Mouse (Mus musculus): ENCODE data around the gene Rsph10b. TPM values are rescaled to one million over a fixed set of nuclear protein-coding genes. Genes with fewer than 3 reads are reported as not detected.
A peak's percentile ranks its signal among the peaks of the same experiment; 100 is the strongest.
"Not testable (repeated sequence)": the region's sequence is repeated elsewhere in the genome, so short reads cannot be mapped to it uniquely, and the experiment has no call there.

The Rsph10b gene
- total RNA-seq, 2 experiments from 2014 or later: 2.1 to 3.0 TPM

GRCm38 (mm10) chr5:143993849-143994248 lies 61.0 kb downstream of the Rsph10b start:
- no peak for DNase-seq

- no peak for DNase-seq
Observed at GRCm38 (mm10) chr5:143994632-143995365, 62.0 kb downstream of the Rsph10b start.

GRCm38 (mm10) chr5:143999409-143999808 lies 66.6 kb downstream of the Rsph10b start:
- no peak for DNase-seq

GRCm38 (mm10) chr5:144002461-144003192 lies 69.8 kb downstream of the Rsph10b start:
- DNase-seq: no peak

- DNase-seq: not testable (repeated sequence)
Observed at GRCm38 (mm10) chr5:144013366-144014134, 80.7 kb downstream of the Rsph10b start.

- peak; percentile 73 to 74 for DNase-seq
Observed at GRCm38 (mm10) chr5:144014551-144015311, 81.9 kb downstream of the Rsph10b start, which contains the start of gene Ccz1. TSS of gene Ccz1 (minus strand) at chr5:144014877.

GRCm38 (mm10) chr5:144015312-144015650 lies 82.4 kb downstream of the Rsph10b start:
- no peak for DNase-seq

GRCm38 (mm10) chr5:144015845-144016244 lies 83.0 kb downstream of the Rsph10b start:
- DNase-seq: no peak

- DNase-seq: no peak
Observed at GRCm38 (mm10) chr5:144026620-144027263, 93.9 kb downstream of the Rsph10b start, which contains the start of gene Ocm. TSS of gene Ocm (minus strand) at chr5:144026670.

GRCm38 (mm10) chr5:144032491-144032890 lies 99.7 kb downstream of the Rsph10b start:
- no peak for DNase-seq

- no peak for DNase-seq
Observed at GRCm38 (mm10) chr5:144034567-144034966, 101.7 kb downstream of the Rsph10b start.

Other genes with a start within 250 kb of the Rsph10b start
- gene Usp42, start 200.8 kb upstream of the Rsph10b start, total RNA-seq (2021): 10 to 100 TPM; 20.4 to 21.4 TPM
- gene Eif2ak1, start 115.2 kb upstream of the Rsph10b start, total RNA-seq (2021): 10 to 100 TPM; 42.3 to 43.4 TPM
- not detected for gene Ankrd61, start 35.4 kb upstream of the Rsph10b start, total RNA-seq (2021)
- gene Aimp2, start 23.2 kb upstream of the Rsph10b start, total RNA-seq (2021): 10 to 100 TPM; 29.2 to 34.9 TPM
- gene Pms2, start 23.1 kb upstream of the Rsph10b start, total RNA-seq (2021): 10 to 100 TPM; 13.9 to 16.3 TPM
- 1 to 10 TPM; 1.2 to 2.6 TPM for gene Gm42421, start 4.9 kb upstream of the Rsph10b start, total RNA-seq (2021)
- 10 to 100 TPM; 32.4 to 36.9 TPM for gene Ccz1, start 81.8 kb downstream of the Rsph10b start, total RNA-seq (2021)
- gene Ocm, start 93.6 kb downstream of the Rsph10b start, total RNA-seq (2021): not detected
- 10 to 100 TPM; 94.2 to 99.2 TPM for gene Lmtk2, start 167.4 kb downstream of the Rsph10b start, total RNA-seq (2021)